ENCODE assay signal across 8 mouse cellular contexts in genomic region chr3:104706951-104707771, GRCm38 (mm10).
A peak's percentile ranks its signal among the peaks of the same experiment; 100 is the strongest.
DNase-seq lines count a peak whose midpoint lies in the region; ATAC-seq and TF ChIP-seq lines count a peak whose summit lies in the region.
"Not testable (repeated sequence)": the region's sequence is repeated elsewhere in the genome, so short reads cannot be mapped to it uniquely, and the experiment has no call there.

No protein-coding gene starts in this region.

- TF ChIP-seq CTCF in G1E (IDR thresholded peaks at IDR 0.05; ENCODE audit: low read depth, low read length): not testable (repeated sequence)

- intact Hi-C loops in gastrocnemius, postnatal 14 days (cut with DNase I; ENCODE audit: low total_unique reads): not testable (repeated sequence)

- not testable (repeated sequence) for H3K4me2 ChIP-seq in hindbrain, embryonic 12.5 days (replicated peaks); kidney, embryonic 16.5 days (replicated peaks; ENCODE audit: low read depth, low read length); liver, embryonic 15.5 days; midbrain, embryonic 14.5 days (ENCODE audit: low read length); stomach, embryonic 16.5 days (ENCODE audit: low read depth, low read length)

- not testable (repeated sequence) for H3K9me3 ChIP-seq in G1E (replicated peaks); hindbrain, embryonic 12.5 days (replicated peaks); kidney, embryonic 16.5 days (ENCODE audit: low read length); liver, embryonic 15.5 days (replicated peaks); midbrain, embryonic 14.5 days (ENCODE audit: control insufficient read depth, low read length); stomach, embryonic 16.5 days (replicated peaks; ENCODE audit: control insufficient read depth, low read length)

- peaks cover 29% of the 10 kb centered on the region for H3K27me3 ChIP-seq in G1E (ENCODE audit: insufficient read depth, low read length)
- H3K27me3 ChIP-seq in hindbrain, embryonic 12.5 days; kidney, embryonic 16.5 days (ENCODE audit: insufficient read depth, low read length); liver, embryonic 15.5 days; midbrain, embryonic 14.5 days (ENCODE audit: control insufficient read depth, insufficient read depth, low read length); stomach, embryonic 16.5 days (ENCODE audit: control insufficient read depth, insufficient read depth, low read length): not testable (repeated sequence)

- not testable (repeated sequence) for H3K9ac ChIP-seq in hindbrain, embryonic 12.5 days; kidney, embryonic 16.5 days (replicated peaks; ENCODE audit: low read length); liver, embryonic 15.5 days; midbrain, embryonic 14.5 days (replicated peaks; ENCODE audit: low read length); stomach, embryonic 16.5 days (ENCODE audit: low read length)

- H3K4me1 ChIP-seq in G1E (ENCODE audit: insufficient read depth, low read depth, low read length); hindbrain, embryonic 12.5 days; kidney, embryonic 16.5 days (ENCODE audit: insufficient read depth, low read length); liver, embryonic 15.5 days (replicated peaks); midbrain, embryonic 14.5 days (ENCODE audit: control insufficient read depth, insufficient read depth, low read length); stomach, embryonic 16.5 days (ENCODE audit: control insufficient read depth, insufficient read depth, low read length): not testable (repeated sequence)

- not testable (repeated sequence) for H3K4me3 ChIP-seq in G1E (ENCODE audit: low read depth, low read length); hindbrain, embryonic 12.5 days; kidney, embryonic 16.5 days (ENCODE audit: low read length); liver, embryonic 15.5 days (replicated peaks); midbrain, embryonic 14.5 days (replicated peaks; ENCODE audit: low read depth, low read length); stomach, embryonic 16.5 days (replicated peaks; ENCODE audit: low read length)

- peak; percentile 60 for ATAC-seq in G1E (ENCODE audit: extremely low read depth, insufficient number of reproducible peaks, low FRiP score, poor library complexity, severe bottlenecking)
- peak; percentile 35; the same call in 1 of the 2 replicates for ATAC-seq in hindbrain, embryonic 12.5 days (ENCODE audit: low FRiP score)
- peak; percentile 81 for ATAC-seq in kidney, embryonic 16.5 days (ENCODE audit: low FRiP score, low TSS enrichment)
- ATAC-seq in liver, embryonic 15.5 days (ENCODE audit: insufficient read depth): peak; percentile 85
- peak; percentile 43; the same call in 1 of the 2 replicates for ATAC-seq in midbrain, embryonic 14.5 days (ENCODE audit: low FRiP score, low TSS enrichment)
- ATAC-seq in stomach, embryonic 16.5 days (ENCODE audit: insufficient read depth, low FRiP score): peak; percentile 77; the same call in 1 of the 2 replicates

- not testable (repeated sequence) for H3K27ac ChIP-seq in hindbrain, embryonic 12.5 days; kidney, embryonic 16.5 days (ENCODE audit: low read length); liver, embryonic 15.5 days (replicated peaks); midbrain, embryonic 14.5 days (replicated peaks; ENCODE audit: low read depth, low read length); stomach, embryonic 16.5 days (ENCODE audit: low read length)

- not testable (repeated sequence) for H3K36me3 ChIP-seq in G1E (replicated peaks); hindbrain, embryonic 12.5 days; kidney, embryonic 16.5 days (ENCODE audit: insufficient read depth, low read length); liver, embryonic 15.5 days (replicated peaks); midbrain, embryonic 14.5 days (ENCODE audit: control insufficient read depth, insufficient read depth, low read length); stomach, embryonic 16.5 days (ENCODE audit: control insufficient read depth, insufficient read depth, low read length)

- DNase-seq in G1E (ENCODE audit: low spot score); midbrain, embryonic 14.5 days: not testable (repeated sequence)
- DNase-seq in cerebellum, postnatal 10 days: peak; percentile 27 to 34
- peak; percentile 11 for DNase-seq in gastrocnemius, postnatal 14 days

- 70% methylated on average over 6 of the region's 6 CpGs for WGBS in hindbrain, embryonic 12.5 days
- 64% methylated on average over 6 of the region's 6 CpGs for WGBS in kidney, embryonic 16.5 days
- 43% methylated on average over 6 of the region's 6 CpGs for WGBS in liver, embryonic 15.5 days (ENCODE audit: insufficient replicate concordance)
- WGBS in midbrain, embryonic 14.5 days: 74% methylated on average over 6 of the region's 6 CpGs
- 65% methylated on average over 6 of the region's 6 CpGs for WGBS in stomach, embryonic 16.5 days

Comparison
In these comparisons a context has a peak if more than half of its experiments do, and no peak if none do; other contexts are left out.
1. ATAC-seq: peak in every context shown above with its lines; median percentile 85 in liver, embryonic 15.5 days; 81 in kidney, embryonic 16.5 days; 77 in stomach, embryonic 16.5 days; 60 in G1E; 43 in midbrain, embryonic 14.5 days; 35 in hindbrain, embryonic 12.5 days.